Mouse (Mus musculus) embryo, embryonic 10 days (tissue): Measurements from ENCODE around the gene Srp9.
A peak's percentile ranks its signal among the peaks of the same experiment; 100 is the strongest.

Source experiments
- DNase-seq: peaks from one replicate; pipeline ENCODE4 v3.0.0-alpha.2; 2015; ENCODE audit warnings: low spot score

The Srp9 gene

DNA sequence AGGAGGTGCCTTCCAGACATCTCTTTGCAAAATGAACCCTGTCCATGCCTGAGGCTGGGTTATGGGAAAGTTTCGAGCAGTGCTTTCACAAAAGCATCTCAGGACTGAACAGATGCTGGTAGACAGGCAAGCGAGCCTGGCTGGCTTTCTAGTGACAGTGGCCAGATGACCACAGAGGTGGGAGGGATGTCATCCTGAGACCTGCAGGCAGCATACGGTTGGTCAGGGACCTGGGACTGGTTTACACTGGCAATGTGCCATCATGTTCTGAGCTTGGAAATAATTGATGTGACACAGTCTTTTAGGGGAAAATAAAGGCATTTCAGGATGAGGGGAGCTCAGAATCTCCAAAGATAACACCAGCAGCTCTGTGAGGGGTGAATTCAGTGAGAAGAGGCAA is 19.5 kb upstream of the Srp9 start:
- DNase-seq: no peak

GRCm38 (mm10) chr1:182107251-182107650 is 17.3 kb upstream of the Srp9 start:
- no peak for DNase-seq

DNA sequence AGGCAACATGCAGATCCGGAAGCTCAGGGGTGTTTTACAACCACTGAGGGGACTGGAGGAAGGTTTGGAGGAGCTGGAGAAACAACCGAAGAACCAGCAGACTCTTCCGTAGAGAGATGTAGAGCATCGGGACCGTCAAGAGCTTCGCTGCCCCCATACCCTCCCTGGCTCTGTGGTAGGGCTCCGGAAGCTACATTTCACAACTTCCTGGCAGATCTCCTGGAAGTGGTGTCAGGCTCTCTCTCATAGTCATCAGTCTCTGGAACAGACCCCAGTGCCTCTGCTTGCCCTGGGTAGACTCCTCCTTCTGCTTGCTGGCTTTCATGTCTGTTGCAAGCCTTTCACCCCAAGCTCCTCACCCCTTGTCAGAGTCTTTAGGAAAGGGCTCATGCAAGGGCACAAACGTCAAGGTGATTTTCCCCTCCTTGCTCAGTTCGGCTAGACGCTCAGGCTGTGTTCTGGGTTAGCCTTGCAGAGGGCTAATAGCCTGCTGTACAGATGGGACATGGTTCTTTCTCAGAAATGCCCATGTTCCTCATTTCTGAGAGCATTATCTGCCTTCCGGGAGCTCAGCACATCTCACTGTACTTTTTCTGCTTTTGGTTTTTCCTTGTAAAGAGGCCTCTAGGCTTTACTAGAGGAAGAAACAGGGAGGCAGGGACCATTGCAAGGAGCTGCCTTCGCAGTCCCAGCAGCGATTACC is 16.0 kb upstream of the Srp9 start:
- no peak for DNase-seq

- DNase-seq: no peak
Observed at GRCm38 (mm10) chr1:182110185-182110584, 14.4 kb upstream of the Srp9 start.

- no peak for DNase-seq
Observed at GRCm38 (mm10) chr1:182110708-182111385, 13.7 kb upstream of the Srp9 start.

DNA sequence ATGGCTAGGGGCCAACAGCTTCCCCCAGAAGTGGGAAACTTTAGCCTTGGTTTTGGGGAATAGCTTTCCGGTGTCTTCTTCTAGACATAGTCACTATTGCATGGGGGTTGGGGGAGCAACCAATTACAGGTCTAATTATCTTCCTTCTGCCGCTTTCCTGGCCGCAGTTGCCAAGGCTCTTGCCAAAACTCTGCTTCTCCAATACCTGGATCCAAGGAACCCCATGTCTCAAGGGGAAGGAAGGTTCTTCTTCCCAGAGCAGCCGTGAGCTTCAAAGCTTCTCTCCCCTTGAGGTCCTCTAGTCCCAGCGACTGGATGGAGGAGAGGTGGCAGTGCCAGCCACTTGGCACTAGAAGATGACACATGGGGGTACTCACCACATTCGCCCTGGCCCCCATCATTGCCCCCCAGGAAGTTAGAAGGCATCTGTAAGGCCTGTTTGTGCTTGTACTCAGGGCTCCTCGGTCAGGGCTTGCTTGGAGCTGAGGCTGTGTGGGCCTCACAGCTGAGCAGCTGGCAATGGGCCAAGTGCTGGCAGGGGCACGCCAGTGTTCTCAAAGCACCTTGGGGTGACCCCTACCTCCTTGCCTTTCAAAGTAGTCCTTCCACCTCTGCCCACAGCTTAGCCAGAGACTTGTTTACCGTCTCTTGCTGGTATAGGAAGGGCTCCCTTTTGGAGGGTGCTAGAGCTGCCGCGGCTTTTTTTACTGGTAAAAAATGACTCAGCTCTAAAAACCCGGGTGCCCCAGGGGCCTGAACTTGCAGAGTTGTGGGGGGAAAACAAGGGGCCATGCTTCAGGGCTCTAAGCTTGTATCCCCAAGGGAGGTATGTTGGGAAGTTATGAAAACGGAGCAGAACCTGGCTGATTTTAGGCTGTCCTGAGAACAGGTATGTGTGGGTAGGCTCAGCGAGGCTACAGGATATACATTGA is 12.9 kb upstream of the Srp9 start:
- no peak for DNase-seq

DNA sequence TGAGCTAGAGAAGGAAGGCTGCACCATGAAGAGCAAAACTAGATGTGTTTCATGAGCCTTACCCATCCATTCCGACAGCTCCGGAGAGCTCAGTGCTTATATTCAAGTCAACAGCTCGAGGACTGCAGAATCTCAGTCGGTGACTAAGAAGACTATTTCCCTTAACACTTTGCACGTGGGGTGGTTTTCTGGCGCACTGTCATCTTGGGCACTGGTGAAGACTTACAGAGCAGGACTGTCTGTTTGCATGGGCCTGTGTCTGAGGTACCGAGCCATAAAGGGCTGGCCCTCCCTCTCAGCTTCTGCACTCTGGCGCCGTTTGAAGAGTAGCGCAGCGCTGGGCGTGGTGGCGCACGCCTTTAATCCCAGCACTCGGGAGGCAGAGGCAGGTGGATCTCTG is 12.2 kb upstream of the Srp9 start:
- no peak for DNase-seq

DNA sequence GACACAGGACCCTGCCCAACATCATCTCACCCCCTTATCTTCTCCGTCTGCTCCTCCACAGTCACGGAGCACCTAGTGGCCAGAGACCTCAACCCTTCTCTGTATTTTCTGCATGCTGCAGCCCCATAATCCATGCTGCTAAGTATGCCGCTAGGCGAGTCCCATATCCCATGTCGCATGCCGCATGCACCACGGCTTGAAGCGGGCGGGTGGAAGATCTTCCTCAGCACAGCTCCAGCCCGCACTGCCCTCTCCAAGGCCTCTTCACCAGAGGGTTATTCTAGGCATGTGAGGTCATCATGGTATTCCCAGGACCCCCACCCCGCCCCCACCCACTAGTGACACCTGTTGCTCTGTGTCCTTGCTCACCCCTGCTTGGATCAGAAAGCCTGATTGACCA is 11.4 kb upstream of the Srp9 start:
- no peak for DNase-seq

DNA sequence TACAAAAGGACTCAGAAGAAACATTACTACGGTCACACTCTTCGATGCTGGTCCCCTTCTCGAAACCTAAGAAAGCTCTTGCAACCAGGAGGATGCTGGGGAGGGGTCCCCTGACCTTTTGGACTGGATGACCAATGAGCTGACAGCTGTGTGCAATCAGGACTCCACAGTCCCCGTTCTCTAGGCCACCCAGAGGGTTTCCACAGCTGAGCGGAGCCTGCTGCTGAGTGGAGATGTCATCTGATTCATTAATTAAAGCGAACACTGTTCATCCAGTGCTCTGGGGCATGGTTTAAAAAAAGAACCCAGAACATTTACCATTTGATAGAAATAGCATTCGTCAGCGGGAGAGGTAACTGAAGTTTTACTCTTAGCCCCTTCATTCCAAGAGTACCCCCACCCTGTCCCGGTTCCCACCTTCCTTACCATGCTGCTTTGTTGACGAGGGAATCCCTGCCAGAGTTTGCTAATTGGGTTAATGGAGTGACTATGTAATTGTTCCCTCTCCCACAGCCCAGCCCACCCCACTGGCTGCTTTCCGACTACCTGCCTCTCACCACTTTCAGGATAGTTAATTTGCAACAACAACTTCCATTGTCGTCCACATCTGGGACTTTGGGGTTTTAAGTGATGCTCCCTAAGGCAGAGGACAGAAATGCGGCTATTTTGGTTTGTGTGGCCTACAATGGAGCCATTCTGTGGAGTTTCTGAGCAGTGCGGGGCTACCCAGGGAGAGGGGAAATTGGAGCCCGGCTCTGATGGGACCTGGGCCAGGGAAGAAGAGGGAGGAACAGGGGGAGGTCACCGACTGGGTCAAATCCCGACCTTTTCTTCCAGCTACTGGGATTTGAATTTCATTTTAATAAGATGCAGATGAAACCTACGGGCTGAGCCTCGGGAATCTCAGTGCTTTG is 10.7 kb upstream of the Srp9 start:
- DNase-seq: peak; percentile 68

GRCm38 (mm10) chr1:182115197-182115596 is 9.3 kb upstream of the Srp9 start:
- peak; percentile 68 for DNase-seq

DNA sequence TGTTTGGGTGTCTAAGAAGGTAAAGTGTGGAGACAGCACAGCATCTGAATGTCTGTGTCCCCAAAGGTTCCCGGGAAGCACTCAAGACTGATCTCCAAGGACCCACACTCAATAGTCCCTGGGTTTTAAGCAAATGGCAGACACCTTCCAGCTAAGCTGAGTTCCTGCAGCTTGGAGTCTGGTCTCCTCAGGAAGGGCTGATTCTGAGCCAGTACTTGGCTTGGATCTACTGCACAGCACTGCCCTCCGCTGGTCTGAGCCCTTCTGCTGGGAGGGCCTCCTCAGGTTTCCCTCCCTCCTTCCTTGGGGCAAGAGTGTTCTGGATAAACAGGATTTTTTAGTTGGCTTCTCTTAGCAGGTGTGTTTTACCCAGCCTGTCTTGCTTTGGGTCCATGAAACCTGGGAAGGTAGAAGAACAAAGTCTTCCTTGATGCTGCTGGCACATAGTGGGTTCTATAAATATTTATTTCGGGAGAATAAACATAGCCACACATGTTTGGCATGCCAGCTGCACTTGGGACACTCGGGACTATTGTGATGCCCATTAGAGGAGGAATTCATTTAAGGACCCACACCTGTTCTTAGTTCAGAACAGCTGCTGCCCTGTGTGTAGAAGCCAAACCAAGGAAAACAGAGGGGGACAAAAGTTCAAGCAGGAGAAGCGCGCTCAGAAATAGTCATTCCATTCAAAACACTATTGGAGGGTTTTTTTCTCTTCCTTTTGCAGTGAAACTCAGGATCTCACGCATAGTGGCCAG is 8.7 kb upstream of the Srp9 start:
- peak; percentile 76 for DNase-seq

DNA sequence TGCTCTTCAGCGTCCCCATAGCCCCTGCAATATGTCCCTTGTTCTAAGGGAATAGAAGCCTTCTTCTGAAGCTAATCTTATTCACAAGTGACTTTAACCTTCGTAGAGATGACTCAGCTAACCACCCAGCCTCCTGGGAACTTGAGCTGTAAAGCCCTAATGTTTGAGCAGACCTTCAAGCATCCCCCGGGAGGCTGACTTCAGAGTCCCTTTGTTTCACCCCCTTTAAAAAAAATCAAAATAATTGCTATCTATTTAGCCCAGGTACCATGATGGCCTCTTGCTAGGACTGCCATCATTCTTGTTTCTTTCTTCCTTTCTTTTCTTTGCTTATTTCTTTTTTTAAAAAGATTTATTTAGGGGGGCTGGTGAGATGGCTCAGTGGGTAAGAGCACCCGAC is 2.1 kb upstream of the Srp9 start:
- DNase-seq: no peak

- DNase-seq: peak; percentile 92
Observed at GRCm38 (mm10) chr1:182124924-182125368, 409 bp downstream of the Srp9 start.

DNA sequence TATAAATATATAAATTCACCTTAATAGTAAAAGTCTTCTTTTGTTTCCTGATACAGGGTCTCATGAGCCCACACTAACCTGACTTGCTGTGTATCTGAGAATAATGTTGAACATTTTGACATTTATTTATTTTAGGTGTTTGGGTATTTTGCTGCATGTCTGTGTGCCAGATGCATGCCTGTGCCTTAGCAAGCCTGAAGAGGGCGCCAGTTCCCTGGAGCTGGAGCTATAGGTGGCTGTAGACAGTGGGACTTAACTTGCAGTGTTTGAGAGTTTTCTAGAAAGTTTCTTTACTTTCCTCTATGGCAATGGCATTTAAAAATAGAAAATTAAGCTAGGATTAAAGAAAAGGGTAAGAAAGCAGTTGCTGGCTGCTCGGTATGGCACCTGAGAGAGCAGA is 6.3 kb downstream of the Srp9 start:
- peak; percentile 35 for DNase-seq

DNA sequence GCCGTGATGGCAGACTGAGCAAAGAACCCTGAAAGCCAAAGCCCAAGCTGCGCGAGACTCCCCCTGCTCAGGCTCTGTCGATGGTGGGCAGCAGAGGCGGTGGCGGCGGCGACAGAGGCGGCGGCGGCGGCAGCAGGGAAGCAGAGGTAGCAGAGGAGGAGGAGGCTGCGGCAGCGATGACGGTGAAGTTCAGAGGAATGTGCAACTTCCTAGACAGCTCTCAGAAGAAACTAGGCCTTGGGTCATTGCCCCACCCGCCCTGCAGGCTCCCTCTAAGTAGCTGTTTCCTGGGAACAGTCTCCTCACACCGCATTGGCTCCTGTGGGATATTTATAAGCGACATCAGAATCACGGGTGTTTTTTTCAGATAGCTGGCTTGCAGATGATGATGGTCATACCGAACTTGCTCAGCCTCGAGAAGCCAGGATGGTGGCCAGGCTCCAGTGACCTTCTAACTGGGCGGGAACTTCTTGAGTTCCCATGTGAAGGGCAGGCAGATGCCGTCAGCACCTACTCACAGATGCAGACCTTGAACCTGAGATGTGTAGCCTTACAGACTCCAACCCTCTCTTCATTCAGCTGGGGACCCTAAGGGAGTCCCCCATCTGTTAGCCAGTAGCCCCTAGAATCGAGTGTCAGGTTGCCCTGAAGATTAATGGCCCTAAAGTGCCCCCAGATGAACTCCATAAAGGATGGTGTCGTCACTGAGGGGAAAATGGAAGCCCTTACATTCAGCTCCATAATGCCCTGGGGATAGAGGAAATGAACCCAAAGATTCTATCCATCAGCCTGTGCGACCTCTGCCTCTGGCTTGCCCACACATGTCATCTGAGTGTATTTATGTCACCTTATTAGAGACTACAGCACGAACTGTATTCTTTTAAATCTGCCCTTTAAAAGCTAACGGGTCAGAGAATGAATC is 12.9 kb downstream of the Srp9 start:
- DNase-seq: no peak

GRCm38 (mm10) chr1:182138172-182138571 is 13.6 kb downstream of the Srp9 start:
- peak; percentile 22 for DNase-seq

DNA sequence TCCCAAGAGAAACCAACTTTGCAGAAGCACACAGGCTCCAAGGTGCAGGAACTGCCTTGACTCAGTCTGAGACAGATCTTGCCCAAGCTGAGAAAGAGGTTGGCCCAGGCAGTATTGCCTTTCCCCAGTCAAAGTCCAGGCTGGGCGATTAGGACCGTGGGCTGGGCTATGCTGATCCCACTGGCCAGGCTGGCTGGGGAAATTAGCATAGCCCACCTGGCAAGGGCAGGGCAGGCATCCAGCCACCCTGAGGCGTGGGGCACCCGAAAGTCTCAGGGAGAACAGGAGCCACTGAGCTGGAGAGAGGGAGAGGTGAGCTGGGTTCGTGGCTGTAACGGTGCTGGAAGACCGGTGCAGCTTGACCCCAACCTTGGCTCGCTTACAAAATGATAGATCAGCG is 15.4 kb downstream of the Srp9 start:
- no peak for DNase-seq

DNA sequence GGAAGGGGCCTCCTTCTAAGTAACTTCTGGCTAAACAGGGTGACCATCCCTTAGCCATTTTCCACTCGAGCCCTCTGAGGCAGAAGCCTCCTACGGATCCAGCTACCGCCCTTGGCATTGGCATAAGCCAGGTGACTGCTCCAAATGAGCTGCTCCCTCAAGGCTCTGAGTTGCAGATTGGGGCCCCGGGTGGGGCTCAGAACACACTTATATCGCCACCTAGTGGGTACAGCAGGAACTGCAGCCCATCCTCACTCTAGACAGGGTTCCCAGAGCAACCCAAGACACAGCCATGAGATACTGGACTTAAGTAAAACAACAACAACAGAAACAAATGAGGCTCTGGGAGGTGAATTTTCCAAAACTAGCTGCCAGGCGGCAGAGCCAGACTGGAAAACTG is 15.8 kb downstream of the Srp9 start:
- peak; percentile 85 for DNase-seq

GRCm38 (mm10) chr1:182142725-182143124 is 18.2 kb downstream of the Srp9 start:
- DNase-seq: no peak

DNA sequence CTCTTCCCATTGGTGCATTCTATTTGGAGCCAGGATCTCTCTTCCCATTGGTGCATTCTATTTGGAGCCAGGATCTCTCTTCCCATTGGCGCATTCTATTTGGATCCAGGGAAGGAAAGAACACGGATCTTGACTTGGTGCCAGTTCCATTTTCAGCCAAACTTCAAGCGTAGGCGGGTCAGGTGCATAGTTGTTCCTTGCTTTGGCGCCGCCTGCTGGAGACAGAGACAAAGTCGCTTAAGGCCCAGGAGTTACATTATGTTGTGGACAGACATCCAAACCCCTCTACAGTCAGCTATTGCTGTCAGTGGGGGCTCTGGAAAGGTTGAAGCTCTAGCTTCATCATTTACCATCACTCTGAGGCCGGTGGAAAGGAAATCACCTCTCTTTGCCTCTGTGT is 18.8 kb downstream of the Srp9 start:
- no peak for DNase-seq
